ENCODE assay signal across 9 mouse cellular contexts in genomic region chr3:95657711-95658110, GRCm38 (mm10). TPM values are rescaled to one million over a fixed set of nuclear protein-coding genes. Genes with fewer than 3 reads are reported as not detected.
DNase-seq lines count a peak whose midpoint lies in the region; ATAC-seq and TF ChIP-seq lines count a peak whose summit lies in the region.
"Had no signal": no experiment of that assay in that cellular context is flagged by ENCODE, and none has a peak within 500 bp of the region (broad histone marks: within the 10 kb centered on the region; RNA-seq: fewer than 3 reads in every experiment).

No protein-coding gene starts in this region.

- peak overlapping the region; percentile 99 for H3K4me3 ChIP-seq in heart, embryonic 12.5 days
- no peak overlapping the region for H3K4me3 ChIP-seq in bone marrow, adult 2 months (replicated peaks; ENCODE audit: control insufficient read depth, low read depth, low read length)
- peak overlapping the region; percentile 99 for H3K4me3 ChIP-seq in hindbrain, embryonic 13.5 days
- peak overlapping the region; percentile 98 for H3K4me3 ChIP-seq in midbrain, embryonic 11.5 days (ENCODE audit: low read depth, low read length)

- peaks cover 21% of the 10 kb centered on the region for H3K36me3 ChIP-seq in heart, embryonic 12.5 days
- H3K36me3 ChIP-seq in hindbrain, embryonic 13.5 days: peaks cover 17% of the 10 kb centered on the region
- no peaks in the 10 kb centered on the region for H3K36me3 ChIP-seq in midbrain, embryonic 11.5 days (ENCODE audit: control insufficient read depth, insufficient read depth, low read length)

- H3K9ac ChIP-seq in heart, embryonic 12.5 days: 0 out of 2 replicates have a peak overlapping the region, but pooled peaks have one; percentile 100
- H3K9ac ChIP-seq in hindbrain, embryonic 13.5 days: peak overlapping the region; percentile 100
- H3K9ac ChIP-seq in midbrain, embryonic 11.5 days (ENCODE audit: low read length): peak overlapping the region; percentile 99; the same call in 1 of the 2 replicates

- H3K4me1 ChIP-seq in heart, embryonic 12.5 days (replicated peaks): peaks cover 33% of the 10 kb centered on the region
- peaks cover 4% of the 10 kb centered on the region; the same call in 1 of the 2 replicates for H3K4me1 ChIP-seq in bone marrow, adult 2 months (ENCODE audit: control insufficient read depth, insufficient read depth, low read length)
- H3K4me1 ChIP-seq in hindbrain, embryonic 13.5 days (replicated peaks): peaks cover 37% of the 10 kb centered on the region
- peaks cover 23% of the 10 kb centered on the region for H3K4me1 ChIP-seq in midbrain, embryonic 11.5 days (ENCODE audit: control insufficient read depth, insufficient read depth, low read length)

- WGBS in heart, embryonic 12.5 days: 85% methylated on average over 3 of the region's 3 CpGs
- 74% methylated on average over 3 of the region's 3 CpGs for WGBS in bone marrow, adult 2 months
- 93% methylated on average over 3 of the region's 3 CpGs for WGBS in hindbrain, embryonic 13.5 days
- 90% methylated on average over 3 of the region's 3 CpGs for WGBS in midbrain, embryonic 11.5 days

- no peak overlapping the region for H3K27ac ChIP-seq in heart, embryonic 12.5 days (ENCODE audit: poor library complexity, severe bottlenecking)
- peak overlapping the region; percentile 60; the same call in 1 of the 2 replicates for H3K27ac ChIP-seq in bone marrow, adult 2 months (ENCODE audit: control insufficient read depth, insufficient read depth, low read depth, low read length, poor library complexity)
- peak overlapping the region; percentile 99 for H3K27ac ChIP-seq in hindbrain, embryonic 13.5 days
- H3K27ac ChIP-seq in midbrain, embryonic 11.5 days (ENCODE audit: low read depth, low read length): no peak overlapping the region

- peak overlapping the region; percentile 91 for H3K4me2 ChIP-seq in heart, embryonic 12.5 days
- H3K4me2 ChIP-seq in hindbrain, embryonic 13.5 days: peak overlapping the region; percentile 64
- peak overlapping the region; percentile 78; the same call in 1 of the 2 replicates for H3K4me2 ChIP-seq in midbrain, embryonic 11.5 days

- ATAC-seq in heart, embryonic 12.5 days (ENCODE audit: insufficient number of reproducible peaks, low FRiP score): no peak
- no peak for ATAC-seq in hindbrain, embryonic 13.5 days (ENCODE audit: low FRiP score)
- ATAC-seq in midbrain, embryonic 11.5 days (ENCODE audit: low FRiP score): no peak

- H3K9me3 ChIP-seq in heart, embryonic 12.5 days (replicated peaks): no peaks in the 10 kb centered on the region
- H3K9me3 ChIP-seq in hindbrain, embryonic 13.5 days: no peaks in the 10 kb centered on the region
- H3K9me3 ChIP-seq in midbrain, embryonic 11.5 days (ENCODE audit: control insufficient read depth, low read length): no peaks in the 10 kb centered on the region

- intact Hi-C loops in heart, postnatal 14 days (cut with DNase I): loop anchor here (2.0 kb wide), 1 partner anchor 23 kb away; no protein-coding TSS in a partner anchor

- TF ChIP-seq CTCF in bone marrow, adult 2 months (IDR thresholded peaks at IDR 0.05; ENCODE audit: control insufficient read depth, insufficient read depth, low read length): no peak

- DNase-seq in heart, postnatal 14 days: no peak
- DNase-seq in midbrain, embryonic 11.5 days (ENCODE audit: low spot score, missing footprints): no peak
- DNase-seq in spleen, postnatal 36 days (ENCODE audit: low spot score in 2 of 2): no peak
- no peak for DNase-seq in kidney, postnatal 14 days
- DNase-seq in urinary bladder, adult 18-20 months (ENCODE audit: low spot score in 2 of 2): no peak
- DNase-seq: right cerebral cortex, postnatal 4 days had no signal

- no peak for TF ChIP-seq POLR2A in bone marrow, adult 2 months (IDR thresholded peaks at IDR 0.05; ENCODE audit: borderline replicate concordance, control insufficient read depth, low read depth, low read length)

- H3K27me3 ChIP-seq in heart, embryonic 12.5 days (replicated peaks): no peaks in the 10 kb centered on the region
- H3K27me3 ChIP-seq in hindbrain, embryonic 13.5 days: no peaks in the 10 kb centered on the region
- H3K27me3 ChIP-seq in midbrain, embryonic 11.5 days (ENCODE audit: control insufficient read depth, insufficient read depth, low read length): no peaks in the 10 kb centered on the region

RNA-seq across cellular contexts. Expression of gene Mcl1, which starts 0.9 kb away (rescaled TPM):
- polyA plus RNA-seq in heart, embryonic 12.5 days (2016; fragmentation: Nextera tagmentation; extraction: Ambion mirVana): 65.2 and 66.9 TPM in 2 replicates
- total RNA-seq in heart, postnatal 14 days (2021): 100 to 1,000 TPM; 161 to 165 TPM
- polyA plus RNA-seq in bone marrow, adult 2 months (2011; ENCODE audit: insufficient read depth, insufficient read length, low replicate concordance, missing spikeins): 88.8 and 134 TPM in 2 replicates
- 49.3 and 54.2 TPM in 2 replicates for polyA plus RNA-seq in hindbrain, embryonic 13.5 days (2015; fragmentation: Nextera tagmentation; extraction: Ambion mirVana)
- 74.1 and 79.9 TPM in 2 replicates for polyA plus RNA-seq in midbrain, embryonic 11.5 days (2014; fragmentation: Nextera tagmentation; extraction: Ambion mirVana)

RNA-seq across cellular contexts. Expression of gene Adamtsl4, which starts 30.0 kb away (rescaled TPM):
- 4.3 and 4.9 TPM in 2 replicates for polyA plus RNA-seq in heart, embryonic 12.5 days (2016; fragmentation: Nextera tagmentation; extraction: Ambion mirVana)
- total RNA-seq in heart, postnatal 14 days (2021): 10 to 100 TPM; 48.3 to 57.2 TPM
- 1.9 and 2.7 TPM in 2 replicates for polyA plus RNA-seq in bone marrow, adult 2 months (2011; ENCODE audit: insufficient read depth, insufficient read length, low replicate concordance, missing spikeins)
- 0.98 and 1.0 TPM in 2 replicates for polyA plus RNA-seq in hindbrain, embryonic 13.5 days (2015; fragmentation: Nextera tagmentation; extraction: Ambion mirVana)
- polyA plus RNA-seq in midbrain, embryonic 11.5 days (2014; fragmentation: Nextera tagmentation; extraction: Ambion mirVana): 0.28 and 0.52 TPM in 2 replicates

RNA-seq across cellular contexts. Expression of gene Ensa, which starts 32.9 kb away (rescaled TPM):
- polyA plus RNA-seq in heart, embryonic 12.5 days (2016; fragmentation: Nextera tagmentation; extraction: Ambion mirVana): 50.8 and 51.4 TPM in 2 replicates
- 10 to 100 TPM; 62.5 to 63.7 TPM for total RNA-seq in heart, postnatal 14 days (2021)
- polyA plus RNA-seq in bone marrow, adult 2 months (2011; ENCODE audit: insufficient read depth, insufficient read length, low replicate concordance, missing spikeins): 29.3 and 36.2 TPM in 2 replicates
- 106 and 108 TPM in 2 replicates for polyA plus RNA-seq in hindbrain, embryonic 13.5 days (2015; fragmentation: Nextera tagmentation; extraction: Ambion mirVana)
- polyA plus RNA-seq in midbrain, embryonic 11.5 days (2014; fragmentation: Nextera tagmentation; extraction: Ambion mirVana): 88.1 and 93.2 TPM in 2 replicates

Comparison
In these comparisons a context has a peak if more than half of its experiments do, and no peak if none do; other contexts are left out.
1. H3K27ac ChIP-seq: peak in bone marrow, adult 2 months (single experiment) and hindbrain, embryonic 13.5 days (single experiment); none in heart, embryonic 12.5 days (single experiment) and midbrain, embryonic 11.5 days (single experiment).
2. Peak in every context shown above with its lines, with median percentiles within 50 percentile points of each other: H3K4me2 ChIP-seq and H3K9ac ChIP-seq.